Mouse (Mus musculus) layer of hippocampus, adult 18-20 months (tissue): Measurements from ENCODE around the gene Cfd. TPM values are rescaled to one million over a fixed set of nuclear protein-coding genes. Genes with fewer than 3 reads are reported as not detected.
A peak's percentile ranks its signal among the peaks of the same experiment; 100 is the strongest.
"Not testable (repeated sequence)": the region's sequence is repeated elsewhere in the genome, so short reads cannot be mapped to it uniquely, and the experiment has no call there.

Source experiments
- DNase-seq, 2 experiments: peaks; one replicate each; pipeline ENCODE4 v3.0.0; 2022; ENCODE audit warnings: low spot score in 2 of 2
- total RNA-seq, 2 experiments: library from RNA; stranded (reverse); gene quantifications; 2 replicates each; pipeline ENCODE4 v1.2.3; 2021

Gene Cfd
- total RNA-seq, 2 experiments from 2014 or later = not detected

DNA sequence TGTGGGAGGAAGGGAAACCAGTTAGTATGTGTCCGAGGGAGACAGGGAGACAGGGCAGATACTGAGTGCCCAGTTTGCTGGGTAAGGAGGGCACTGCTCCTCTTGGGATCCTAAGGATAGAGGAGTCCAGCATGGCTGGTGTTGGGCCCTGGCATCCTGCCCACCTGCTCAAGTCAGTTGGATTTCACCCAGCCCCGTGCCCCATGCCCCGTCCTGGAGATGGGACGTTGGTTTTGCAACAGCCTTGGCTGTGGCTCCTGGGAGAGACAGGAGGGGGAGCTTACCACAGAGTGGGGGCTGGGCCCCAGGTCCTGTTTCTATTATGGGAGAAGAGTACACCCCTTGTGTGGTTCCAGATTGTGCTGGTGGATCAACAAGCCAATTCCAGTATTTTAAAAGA is 6.2 kb upstream of the Cfd start:
- DNase-seq = no peak

DNA sequence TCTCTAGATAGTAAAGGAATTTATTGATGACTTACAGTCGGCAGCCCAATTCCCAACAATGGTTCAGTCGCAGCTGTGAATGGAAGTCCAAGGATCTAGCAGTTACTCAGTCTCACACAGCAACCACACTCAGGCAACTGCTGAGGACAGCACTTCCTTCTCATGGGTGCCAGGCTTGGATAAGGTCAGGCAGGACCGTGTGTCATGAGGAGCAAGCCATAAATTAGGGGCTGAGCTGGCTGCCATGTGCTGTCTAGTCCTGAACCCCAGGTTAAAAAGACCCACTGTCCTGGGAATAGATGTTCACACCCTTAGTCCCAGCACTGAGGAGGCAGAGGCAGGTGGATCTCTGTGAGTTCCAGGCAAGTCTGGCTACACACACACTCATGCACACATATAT is 5.7 kb upstream of the Cfd start:
- not testable (repeated sequence) for DNase-seq

- DNase-seq = no peak
These were observed 4.6 kb upstream of the Cfd start, which contains the start of gene Elane for GRCm38 (mm10) chr10:79886054-79886453. TSS of gene Elane (plus strand) at chr10:79886247.

GRCm38 (mm10) chr10:79886611-79887010 is 4.0 kb upstream of the Cfd start:
- DNase-seq = no peak

GRCm38 (mm10) chr10:79889386-79889785 is 1.3 kb upstream of the Cfd start:
- no peak for DNase-seq

DNA sequence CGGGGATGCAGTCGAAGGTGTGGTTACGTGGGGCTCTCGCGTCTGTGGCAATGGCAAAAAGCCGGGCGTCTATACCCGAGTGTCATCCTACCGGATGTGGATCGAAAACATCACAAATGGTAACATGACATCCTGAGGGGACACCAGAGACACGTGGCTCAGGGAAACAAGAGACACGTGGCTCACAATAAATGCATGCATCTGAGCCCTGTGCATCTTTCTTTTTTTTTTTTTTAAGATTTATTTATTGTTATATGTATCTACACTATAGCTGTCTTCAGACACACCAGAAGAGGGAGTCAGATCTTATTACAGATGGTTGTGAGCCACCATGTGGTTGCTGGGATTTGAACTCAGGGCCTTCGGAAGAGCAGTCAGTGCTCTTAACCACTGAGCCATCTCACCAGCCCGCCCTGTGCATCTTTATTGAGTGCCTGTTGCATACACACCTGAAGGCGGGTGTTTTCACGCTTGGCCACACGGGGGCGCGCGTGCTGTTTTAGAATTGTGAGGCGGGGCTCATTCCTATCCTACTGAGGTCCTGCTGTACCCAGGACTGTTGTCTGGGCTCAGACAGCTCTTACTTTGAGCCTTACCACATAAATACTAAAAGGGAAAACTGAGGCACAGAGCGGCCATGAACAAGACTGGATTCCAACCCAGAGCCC is 1.9 kb downstream of the Cfd start:
- peak; percentile 68 to 84 for DNase-seq

GRCm38 (mm10) chr10:79896306-79896705 is 5.7 kb downstream of the Cfd start:
- no peak for DNase-seq

DNA sequence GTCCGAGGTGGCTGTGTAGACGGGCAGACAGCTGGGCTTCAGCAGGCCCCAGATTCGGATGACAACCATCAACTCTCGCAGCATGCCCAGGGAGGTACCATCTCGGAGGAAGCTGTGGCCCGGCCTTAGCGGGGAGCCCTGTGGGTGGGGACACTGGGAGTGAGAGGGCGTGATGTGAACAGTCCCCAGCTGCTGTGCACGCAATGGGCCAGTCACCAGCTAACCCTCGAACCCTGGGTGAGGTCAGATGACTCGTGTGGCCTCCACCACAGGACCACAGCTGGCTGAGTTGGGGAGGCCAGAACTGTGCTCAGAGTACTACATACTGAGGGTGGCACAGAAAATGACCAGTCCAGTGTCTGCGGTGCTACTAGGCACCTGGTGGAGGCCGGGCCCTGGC is 6.2 kb downstream of the Cfd start:
- no peak for DNase-seq

DNA sequence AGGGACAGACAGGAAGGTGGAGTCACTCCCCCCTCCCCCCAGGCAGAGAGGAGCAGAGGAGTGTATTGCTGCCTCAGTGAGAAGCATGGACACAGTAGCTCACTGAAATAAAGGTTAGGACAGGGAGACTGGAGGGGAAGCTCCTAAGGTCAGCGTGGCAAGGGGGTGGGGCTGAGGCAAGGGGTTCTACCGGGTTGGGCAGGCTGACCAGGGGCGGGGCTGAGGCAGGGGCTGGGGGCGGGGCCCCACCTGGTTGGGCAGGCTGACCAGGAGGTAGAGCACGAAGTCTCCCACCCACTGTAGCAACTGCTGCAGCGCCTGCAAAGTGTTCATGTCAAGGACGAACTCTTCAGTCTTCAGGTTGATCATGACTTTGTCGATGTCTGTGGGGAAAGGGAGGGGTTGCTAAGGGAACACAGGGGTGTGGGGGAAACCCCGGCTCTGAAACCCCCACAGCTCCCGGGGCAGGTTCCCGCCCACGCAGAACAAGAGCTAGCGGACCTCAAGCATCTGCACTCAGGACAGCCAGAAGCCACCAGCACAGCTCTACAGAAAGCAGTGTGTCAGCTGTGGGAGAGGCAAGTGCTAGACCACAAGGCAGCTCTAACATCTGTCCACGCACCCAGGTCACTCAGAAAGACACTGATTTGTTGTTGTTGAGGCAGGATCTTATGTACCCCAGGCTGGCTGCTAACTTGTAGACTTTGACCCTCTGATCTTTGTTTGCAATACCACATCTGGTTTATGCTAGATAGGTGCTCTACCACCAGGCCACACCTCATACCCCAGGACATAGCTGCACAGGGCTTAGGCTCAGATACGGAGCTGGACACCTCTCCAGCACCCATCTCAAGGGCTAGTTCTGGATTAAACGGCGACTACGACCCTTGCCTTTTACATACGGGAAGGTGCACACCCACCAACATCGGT is 6.9 kb downstream of the Cfd start:
- no peak for DNase-seq

DNA sequence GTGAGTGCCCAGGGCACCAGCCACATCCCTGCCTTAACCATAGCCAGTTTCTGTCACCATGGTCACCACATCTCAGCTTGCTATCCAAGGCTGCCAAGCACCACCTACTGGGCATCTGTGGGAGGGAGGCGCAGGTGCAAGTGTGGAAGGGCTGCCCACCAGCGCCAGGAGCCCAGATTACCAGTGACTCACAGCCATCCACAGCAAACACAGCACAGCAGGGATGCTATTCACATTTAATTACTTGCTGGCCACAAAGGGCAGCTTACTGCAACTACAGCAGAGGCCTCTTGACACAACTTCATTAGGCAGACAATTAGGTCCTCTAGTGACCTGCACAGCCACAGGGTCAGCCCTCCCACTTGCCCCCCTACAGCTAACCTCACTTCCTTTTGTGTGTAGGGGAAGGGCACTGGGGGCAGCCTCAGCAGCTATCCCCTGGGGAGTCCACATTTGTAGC is 10.3 kb downstream of the Cfd start:
- DNase-seq = peak; percentile 80 to 87

- no peak for DNase-seq
These were observed 16.1 kb downstream of the Cfd start for GRCm38 (mm10) chr10:79906712-79907111.

- no peak for DNase-seq
These were observed 16.8 kb downstream of the Cfd start for GRCm38 (mm10) chr10:79907415-79907814.

GRCm38 (mm10) chr10:79908167-79909091 is 17.8 kb downstream of the Cfd start, which contains the start of gene Med16:
TSS of gene Med16 (minus strand) at chr10:79908923.
- DNase-seq = peak; percentile 94 to 96

- peak; percentile 45 to 80 for DNase-seq
These were observed 18.7 kb downstream of the Cfd start for GRCm38 (mm10) chr10:79909092-79909922.

DNA sequence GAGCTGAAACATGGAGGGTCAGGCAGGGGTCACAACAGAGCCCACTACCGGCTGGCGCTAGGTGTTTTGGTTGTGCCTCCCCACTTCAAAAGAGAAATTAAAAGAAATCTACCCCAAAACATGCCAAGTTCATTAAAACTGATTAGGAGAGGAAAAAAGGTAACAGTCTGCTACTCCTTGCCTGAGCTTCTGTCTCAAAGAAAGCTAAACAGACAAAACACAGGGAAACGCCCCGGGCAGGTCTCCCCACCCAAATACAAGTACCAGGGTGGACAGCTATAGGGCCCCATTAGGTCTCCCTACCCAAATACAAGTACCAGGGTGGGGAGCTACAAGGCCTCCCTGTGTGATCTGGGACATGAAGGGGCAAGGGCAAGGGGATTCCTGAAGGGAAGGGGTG is 19.9 kb downstream of the Cfd start, which contains the start of gene Gm26602:
TSS of gene Gm26602 (plus strand) at position 301 of the 400 bp plus-strand sequence.
- DNase-seq = no peak

DNA sequence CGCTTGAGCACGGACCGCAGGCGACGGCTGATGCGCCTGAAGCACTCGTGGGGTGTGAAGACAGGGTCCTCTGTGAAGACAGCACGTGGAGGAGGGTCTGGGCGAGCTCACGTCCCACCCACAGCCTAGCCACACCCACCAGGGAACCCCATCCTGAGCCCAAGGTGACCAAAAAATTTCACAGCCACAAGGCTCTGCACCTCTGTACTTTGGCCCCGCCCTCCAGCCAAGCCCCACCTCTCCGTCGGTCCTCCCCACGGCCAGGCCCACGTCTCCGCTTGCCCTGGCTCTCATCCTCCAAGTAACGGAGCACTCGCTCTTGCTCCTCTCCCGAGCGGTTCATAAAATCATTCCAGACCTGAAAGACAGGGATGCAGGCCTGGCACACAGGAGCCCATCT is 21.8 kb downstream of the Cfd start:
- DNase-seq = no peak

DNA sequence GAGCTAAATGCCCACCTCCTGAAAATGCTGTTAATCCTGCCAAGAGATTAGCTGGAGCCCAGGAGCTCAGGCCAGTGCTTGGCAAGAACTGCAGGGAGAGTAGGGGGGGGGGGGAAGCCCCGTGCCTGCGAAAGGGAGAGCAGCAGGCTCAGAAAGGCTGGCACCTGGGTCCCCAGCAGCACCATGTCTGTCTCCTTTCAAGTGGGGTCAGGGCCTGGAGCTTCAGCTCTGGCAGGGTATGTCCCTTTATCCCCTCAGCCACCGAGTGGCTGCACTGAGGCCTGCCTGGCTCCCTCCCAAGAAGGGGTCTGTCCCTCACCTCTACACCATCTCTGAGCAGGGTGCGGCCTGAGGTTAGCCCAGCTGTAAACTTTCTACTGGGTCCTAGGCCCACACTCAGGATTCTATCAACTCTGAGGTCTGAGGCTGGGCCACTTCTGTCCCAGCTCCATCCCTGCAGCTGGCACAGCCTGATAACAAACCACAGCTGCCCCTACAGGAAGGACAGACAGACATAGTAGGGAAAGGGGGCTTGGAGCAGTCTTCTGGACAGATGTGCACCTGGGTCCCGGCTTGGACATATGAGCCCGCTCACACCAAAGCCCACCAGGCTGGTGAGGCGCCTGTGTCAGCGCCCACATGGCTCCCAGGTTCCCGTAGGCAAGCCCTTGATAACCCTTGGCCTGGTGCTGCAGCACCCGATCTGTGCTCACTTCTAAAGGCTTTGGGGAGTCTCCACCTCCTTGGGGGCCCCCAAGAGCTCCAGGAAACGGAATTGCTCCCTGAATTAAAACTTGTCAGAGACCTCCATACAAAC is 23.7 kb downstream of the Cfd start:
- DNase-seq = no peak

DNA sequence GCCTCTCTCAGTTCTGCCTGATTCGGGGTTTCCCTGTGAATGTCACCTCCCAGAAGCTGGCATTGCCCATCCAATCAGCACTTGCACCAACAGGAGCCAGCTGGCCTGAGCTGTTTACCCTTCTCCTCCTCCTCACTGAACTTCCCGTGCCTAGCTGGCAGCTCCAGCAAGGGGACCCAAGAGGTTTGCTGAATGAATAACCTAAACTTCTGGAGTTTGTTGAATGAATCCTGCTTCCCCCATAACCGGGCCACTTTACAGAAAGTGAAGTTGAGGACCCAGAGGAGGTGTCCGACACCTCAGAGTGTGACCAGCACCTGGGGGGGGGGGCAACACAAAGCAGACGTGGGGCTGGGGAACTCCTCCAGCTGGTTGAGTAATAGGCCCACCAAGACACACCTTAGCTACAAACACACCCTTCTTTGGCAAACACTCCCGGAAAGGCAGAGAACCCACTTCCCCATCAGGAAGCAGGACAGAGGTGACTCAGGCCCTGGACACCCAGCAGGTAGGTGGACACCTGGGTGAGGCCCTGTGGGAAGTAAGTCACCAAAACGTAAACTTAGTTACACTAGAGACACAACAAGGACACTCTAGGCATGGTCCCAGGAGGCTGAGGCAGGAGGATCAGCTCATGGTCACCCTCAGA is 24.4 kb downstream of the Cfd start:
- DNase-seq = no peak

DNA sequence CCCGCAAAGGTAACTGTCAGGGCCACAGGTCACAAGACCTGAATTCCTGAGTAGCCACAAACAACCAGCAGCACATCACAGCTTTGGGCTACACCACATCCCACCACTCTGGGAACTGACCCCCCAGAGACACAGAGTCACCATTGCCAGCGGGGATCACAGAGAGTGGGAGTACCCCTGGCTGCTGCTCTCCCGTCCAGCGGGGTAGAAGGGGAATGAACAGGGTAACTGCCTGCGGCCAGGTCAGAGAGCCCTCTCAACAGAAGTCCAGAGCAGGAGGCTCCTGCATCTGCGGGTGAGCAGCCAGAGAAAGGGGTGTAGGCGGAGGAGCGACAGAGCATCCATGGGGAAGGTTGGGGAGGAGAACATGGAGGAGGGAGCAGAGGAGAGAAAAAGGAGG is 25.4 kb downstream of the Cfd start:
- DNase-seq = peak in 1 of 2 experiments; percentile 43
